Mouse (Mus musculus): Measurements from ENCODE around the gene Hipk4. TPM values are rescaled to one million over a fixed set of nuclear protein-coding genes. Genes with fewer than 3 reads are reported as not detected.

The Hipk4 gene
- under 1 TPM; 0.28 to 0.34 TPM for polyA plus RNA-seq (2017; shearing (Covaris generic))

GRCm38 (mm10) chr7:27522967-27523366, at the start of gene Hipk4:
Gene Hipk4 (plus strand): TSS chr7:27523267.

DNA sequence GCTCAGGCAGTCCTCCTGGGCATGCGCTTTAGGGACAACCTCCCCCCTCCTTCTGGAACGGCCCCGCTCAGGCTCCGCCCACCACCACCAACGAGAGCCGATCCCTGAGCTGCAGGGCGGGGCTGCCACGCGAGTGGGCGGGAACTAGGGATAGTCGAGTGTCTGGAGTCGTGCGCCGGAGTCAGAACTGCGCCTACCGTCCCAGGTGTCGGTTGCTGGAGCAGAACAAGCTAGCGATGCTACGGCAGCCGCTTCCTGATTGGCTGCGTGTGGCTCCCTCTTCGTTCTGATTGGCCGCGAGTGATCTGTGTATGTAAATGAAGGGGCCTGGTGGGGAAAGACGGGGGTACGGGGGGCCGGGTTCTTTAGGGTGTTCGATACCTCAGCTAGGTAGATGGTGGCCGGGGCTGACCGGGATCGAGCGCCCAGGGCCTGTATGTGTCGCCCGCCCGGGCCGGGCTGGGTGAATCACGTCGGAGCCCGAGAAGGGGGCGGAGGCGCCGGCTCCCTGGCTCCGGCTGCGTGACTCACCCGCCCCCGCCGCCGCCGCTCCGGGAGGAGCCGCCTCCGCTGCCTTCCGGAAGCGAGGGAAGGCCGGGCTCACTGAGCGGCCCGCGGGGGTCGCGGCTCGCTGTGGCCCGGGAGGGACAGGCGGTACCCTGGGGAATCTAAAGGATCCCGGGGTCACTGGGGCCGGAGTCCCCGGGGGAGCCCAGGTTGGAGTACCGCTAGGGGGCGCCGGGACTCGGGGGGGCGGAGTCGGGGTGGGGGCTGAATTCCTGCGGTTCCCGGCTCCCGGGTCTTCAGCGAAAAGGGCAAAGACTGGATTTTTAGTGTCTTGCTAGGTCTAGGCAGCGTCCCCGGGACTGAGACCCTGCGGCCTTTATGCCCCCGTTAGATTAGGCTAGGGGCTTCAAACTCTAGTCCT, 36.0 kb upstream of the Hipk4 start, which contains the start of gene Sertad1:
Gene Sertad1 (plus strand): TSS at position 141 of the 928 bp plus-strand sequence.

GRCm38 (mm10) chr7:27499036-27499435, 24.0 kb upstream of the Hipk4 start, which contains the start of gene Prx:
Gene Prx (plus strand): TSS chr7:27499324.

DNA sequence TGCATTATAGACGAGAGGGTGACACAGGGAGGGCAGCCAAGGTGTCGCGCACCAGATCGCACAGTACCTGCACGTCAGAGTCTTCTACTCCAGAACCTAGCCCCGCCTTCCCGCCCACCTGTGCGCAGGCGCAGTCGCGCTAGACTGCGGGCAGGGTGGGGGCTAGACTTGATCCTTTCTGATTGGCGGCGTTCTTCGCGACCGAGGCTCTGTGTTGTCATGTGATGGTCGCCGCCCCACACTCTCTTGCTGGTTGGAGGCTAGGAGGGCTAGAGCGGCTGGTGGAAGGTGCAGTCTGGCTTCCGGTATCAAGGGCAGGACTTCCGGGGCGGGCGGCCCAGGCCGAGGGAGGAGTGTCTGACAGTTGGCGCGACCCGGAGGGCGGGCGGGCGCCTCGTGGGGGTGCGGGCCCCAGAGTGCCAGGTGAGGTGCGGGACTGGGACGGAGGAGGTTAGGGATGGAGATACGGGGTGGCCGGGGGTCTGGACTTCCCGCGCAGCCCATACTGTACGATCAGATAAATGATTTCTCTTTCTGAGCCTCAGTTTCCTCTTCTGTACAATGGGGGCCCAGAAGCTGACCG, 30.0 kb downstream of the Hipk4 start, which contains the start of the genes Pld3 and 2310022A10Rik:
Gene Pld3 (minus strand): TSS at position 288 of the 583 bp plus-strand sequence.
Gene 2310022A10Rik (plus strand): TSS at position 303 of the 583 bp plus-strand sequence.

Other genes starting within 250 kb of the Hipk4 start
- gene Ltbp4, start 185.6 kb upstream of the Hipk4 start, polyA plus RNA-seq (2017; shearing (Covaris generic)) = 1 to 10 TPM; 2.1 to 2.9 TPM
- gene Shkbp1, start 167.2 kb upstream of the Hipk4 start, polyA plus RNA-seq (2017; shearing (Covaris generic)) = 10 to 100 TPM; 86.4 to 88.1 TPM
- 1 to 10 TPM in 1 of 2 experiments, not detected in 1; 1.6 TPM for gene Gm20479, start 165.8 kb upstream of the Hipk4 start, polyA plus RNA-seq (2017; shearing (Covaris generic))
- gene Sptbn4, start 75.6 kb upstream of the Hipk4 start, polyA plus RNA-seq (2017; shearing (Covaris generic)) = 1 to 10 TPM in 1 of 2 experiments, under 1 TPM in 1; 0.43 to 1.0 TPM
- 10 to 100 TPM; 11.2 to 19.1 TPM for gene Blvrb, start 75.3 kb upstream of the Hipk4 start, polyA plus RNA-seq (2017; shearing (Covaris generic))
- gene Sertad3, start 49.5 kb upstream of the Hipk4 start, polyA plus RNA-seq (2017; shearing (Covaris generic)) = 10 to 100 TPM; 40.0 to 41.1 TPM
- 10 to 100 TPM; 52.4 to 79.0 TPM for gene Sertad1, start 36.4 kb upstream of the Hipk4 start, polyA plus RNA-seq (2017; shearing (Covaris generic))
- 1 to 10 TPM in 1 of 2 experiments, under 1 TPM in 1; 0.34 to 2.8 TPM for gene Prx, start 23.9 kb upstream of the Hipk4 start, polyA plus RNA-seq (2017; shearing (Covaris generic))
- 100 to 1,000 TPM; 159 to 211 TPM for gene Pld3, start 30.0 kb downstream of the Hipk4 start, polyA plus RNA-seq (2017; shearing (Covaris generic))
- gene 2310022A10Rik, start 30.0 kb downstream of the Hipk4 start, polyA plus RNA-seq (2017; shearing (Covaris generic)) = 10 to 100 TPM; 20.4 to 28.8 TPM
- 10 to 100 TPM; 74.8 to 82.4 TPM for gene Akt2, start 68.3 kb downstream of the Hipk4 start, polyA plus RNA-seq (2017; shearing (Covaris generic))
- under 1 TPM in 1 of 2 experiments, not detected in 1; 0.53 TPM for gene Ttc9b, start 130.6 kb downstream of the Hipk4 start, polyA plus RNA-seq (2017; shearing (Covaris generic))
- 10 to 100 TPM; 15.6 to 22.0 TPM for gene Map3k10, start 151.3 kb downstream of the Hipk4 start, polyA plus RNA-seq (2017; shearing (Covaris generic))
- 1 to 10 TPM; 4.7 to 6.7 TPM for gene Zfp607b, start 166.1 kb downstream of the Hipk4 start, polyA plus RNA-seq (2017; shearing (Covaris generic))
- gene Zfp60, start 208.1 kb downstream of the Hipk4 start, polyA plus RNA-seq (2017; shearing (Covaris generic)) = 10 to 100 TPM; 13.8 to 22.1 TPM